Mouse (Mus musculus) ES-Bruce4 (cell line): Measurements from ENCODE around the gene Dcaf17.

ENCODE experiments used
- CTCF ChIP-seq: IDR thresholded peaks from one replicate; pipeline ENCODE4 v1.8.1; 2011; ENCODE audit warnings: low read depth, low read length
- EP300 ChIP-seq: IDR thresholded peaks from 2 replicates; pipeline ENCODE4 v1.6.1; 2011; ENCODE audit warnings: low read depth, low read length; ENCODE audit not compliant: insufficient read depth
- POLR2A ChIP-seq: IDR thresholded peaks from one replicate; pipeline ENCODE4 v1.8.1; 2011; ENCODE audit warnings: low read length; ENCODE audit not compliant: insufficient read depth

DNA sequence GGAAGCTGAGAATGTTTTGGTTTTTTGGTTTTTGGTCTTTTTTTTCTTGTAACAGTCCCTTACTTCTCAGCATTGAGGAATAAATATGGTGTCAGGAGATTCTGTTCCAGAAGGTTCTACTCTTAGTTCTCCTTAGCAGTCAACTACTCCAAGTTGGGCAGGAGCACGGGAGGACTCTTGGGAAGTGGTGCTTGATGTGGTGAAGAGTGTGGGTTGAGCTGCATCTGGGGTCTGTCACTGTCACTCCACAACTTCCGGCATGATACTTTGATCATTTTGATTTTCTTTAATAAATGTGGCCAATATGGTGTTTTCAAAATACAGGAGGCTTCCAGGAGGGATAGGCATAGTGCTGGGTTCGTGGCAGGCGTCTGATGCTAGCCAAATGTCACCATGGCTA is 22.1 kb upstream of the Dcaf17 start:
- no peak for TF ChIP-seq EP300
- no peak for TF ChIP-seq CTCF
- no peak for TF ChIP-seq POLR2A
